ENCODE assay signal across 12 mouse cellular contexts in the genomic region with DNA sequence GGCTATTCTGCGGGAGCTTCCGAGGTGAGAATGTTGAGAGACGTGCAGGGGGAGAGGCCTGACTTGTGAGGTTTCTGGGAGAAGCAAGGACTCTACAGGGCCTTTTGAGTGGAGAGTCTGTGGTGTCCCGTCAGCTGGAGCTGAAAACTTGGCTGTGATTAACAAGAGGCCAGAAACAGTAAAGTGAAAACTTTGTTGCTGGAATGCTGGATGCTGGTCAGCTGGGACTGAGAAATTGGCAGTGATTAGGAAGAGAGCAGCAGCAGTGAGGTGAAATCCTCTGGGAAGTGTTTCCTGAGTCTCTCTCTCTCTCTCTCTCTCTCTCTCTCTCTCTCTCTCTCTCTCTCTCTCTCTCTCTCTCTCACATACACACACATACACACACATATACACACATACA.
"Had no signal": no experiment of that assay in that cellular context is flagged by ENCODE, and none has a peak within 500 bp of the region (broad histone marks: within the 10 kb centered on the region; RNA-seq: fewer than 3 reads in every experiment).

No protein-coding gene starts in this region.

- H3K9ac ChIP-seq: limb, embryonic 13.5 days; liver, embryonic 14.5 days had no signal

- DNase-seq: kidney, adult 8-10 months; left cerebral cortex, postnatal 4 days; lung, adult 2 months; lung, postnatal 4 days; midbrain, embryonic 14.5 days; thymus, postnatal 4 days had no signal

- H3K4me1 ChIP-seq: limb, embryonic 13.5 days; midbrain, embryonic 10.5 days had no signal

- H3K9me3 ChIP-seq: limb, embryonic 13.5 days; midbrain, embryonic 10.5 days had no signal

- H3K4me2 ChIP-seq: limb, embryonic 13.5 days had no signal

- H3K4me3 ChIP-seq: limb, embryonic 13.5 days; midbrain, embryonic 10.5 days; myocyte had no signal

- H3K27ac ChIP-seq: kidney, postnatal 0 days; limb, embryonic 13.5 days; liver, embryonic 14.5 days; midbrain, embryonic 10.5 days had no signal

- ATAC-seq: lung, postnatal 0 days had no signal

- H3K36me3 ChIP-seq: limb, embryonic 13.5 days; midbrain, embryonic 10.5 days had no signal
